Mouse (Mus musculus) cerebellum, postnatal 10 days (tissue): ENCODE measurements around the gene Plekhm3.
"Not testable (repeated sequence)": the region's sequence is repeated elsewhere in the genome, so short reads cannot be mapped to it uniquely, and the experiment has no call there.

Source experiments
- DNase-seq, 2 experiments: peaks; one replicate each; pipeline ENCODE4 v3.0.0; 2021; ENCODE audit warnings: mixed read lengths in 2 of 2

Gene Plekhm3

GRCm38 (mm10) chr1:64956479-64956961 lies at the start of gene Plekhm3:
Gene Plekhm3 (minus strand): TSS chr1:64956824.
- DNase-seq, result peak; percentile 91

GRCm38 (mm10) chr1:65005575-65005974 lies 49.0 kb upstream of the Plekhm3 start:
- no peak for DNase-seq

GRCm38 (mm10) chr1:65004526-65004925 lies 47.9 kb upstream of the Plekhm3 start:
- no peak for DNase-seq

- DNase-seq, result peak; percentile 42 to 48
Measured at GRCm38 (mm10) chr1:64993206-64993605, 36.6 kb upstream of the Plekhm3 start.

- no peak for DNase-seq
Measured at GRCm38 (mm10) chr1:64988176-64988575, 31.6 kb upstream of the Plekhm3 start.

- DNase-seq, result peak; percentile 68 to 70
Measured at GRCm38 (mm10) chr1:64986120-64986519, 29.5 kb upstream of the Plekhm3 start.

GRCm38 (mm10) chr1:64983247-64983646 lies 26.6 kb upstream of the Plekhm3 start:
- no peak for DNase-seq

- DNase-seq, result no peak
Measured at GRCm38 (mm10) chr1:64978321-64978799, 21.7 kb upstream of the Plekhm3 start.

- no peak for DNase-seq
Measured at GRCm38 (mm10) chr1:64975346-64975745, 18.7 kb upstream of the Plekhm3 start.

GRCm38 (mm10) chr1:64970685-64971084 lies 14.1 kb upstream of the Plekhm3 start:
- DNase-seq, result no peak

- DNase-seq, result peak in 1 of 2 experiments; percentile 16
Measured at GRCm38 (mm10) chr1:64957021-64957489, 431 bp upstream of the Plekhm3 start.

- not testable (repeated sequence) for DNase-seq
Measured at GRCm38 (mm10) chr1:64954786-64955185, 1.8 kb downstream of the Plekhm3 start.

GRCm38 (mm10) chr1:64950271-64950670 lies 6.4 kb downstream of the Plekhm3 start:
- DNase-seq, result no peak

- DNase-seq, result no peak
Measured at GRCm38 (mm10) chr1:64949377-64949776, 7.2 kb downstream of the Plekhm3 start.

GRCm38 (mm10) chr1:64946106-64946505 lies 10.5 kb downstream of the Plekhm3 start:
- no peak for DNase-seq

- no peak for DNase-seq
Measured at GRCm38 (mm10) chr1:64945214-64945785, 11.3 kb downstream of the Plekhm3 start.

GRCm38 (mm10) chr1:64944746-64945145 lies 11.9 kb downstream of the Plekhm3 start:
- no peak for DNase-seq

GRCm38 (mm10) chr1:64942006-64942755 lies 14.4 kb downstream of the Plekhm3 start:
- DNase-seq, result no peak

GRCm38 (mm10) chr1:64938907-64939306 lies 17.7 kb downstream of the Plekhm3 start:
- no peak for DNase-seq

- DNase-seq, result no peak
Measured at GRCm38 (mm10) chr1:64937692-64938091, 18.9 kb downstream of the Plekhm3 start.

- no peak for DNase-seq
Measured at GRCm38 (mm10) chr1:64932921-64933320, 23.7 kb downstream of the Plekhm3 start.

- no peak for DNase-seq
Measured at GRCm38 (mm10) chr1:64930124-64930523, 26.5 kb downstream of the Plekhm3 start.

- DNase-seq, result no peak
Measured at GRCm38 (mm10) chr1:64929673-64930072, 27.0 kb downstream of the Plekhm3 start.

- DNase-seq, result no peak
Measured at GRCm38 (mm10) chr1:64928542-64928941, 28.1 kb downstream of the Plekhm3 start.
